Mouse (Mus musculus) spleen, postnatal 4 days (tissue): ENCODE data around the gene Casc3.
A peak's percentile ranks its signal among the peaks of the same experiment; 100 is the strongest.
"Not testable (repeated sequence)": the region's sequence is repeated elsewhere in the genome, so short reads cannot be mapped to it uniquely, and the experiment has no call there.

Experiments
- DNase-seq, 2 experiments: peaks; one replicate each; pipeline ENCODE4 v3.0.0; 2022; ENCODE audit warnings: low spot score in 2 of 2

Casc3 gene

DNA sequence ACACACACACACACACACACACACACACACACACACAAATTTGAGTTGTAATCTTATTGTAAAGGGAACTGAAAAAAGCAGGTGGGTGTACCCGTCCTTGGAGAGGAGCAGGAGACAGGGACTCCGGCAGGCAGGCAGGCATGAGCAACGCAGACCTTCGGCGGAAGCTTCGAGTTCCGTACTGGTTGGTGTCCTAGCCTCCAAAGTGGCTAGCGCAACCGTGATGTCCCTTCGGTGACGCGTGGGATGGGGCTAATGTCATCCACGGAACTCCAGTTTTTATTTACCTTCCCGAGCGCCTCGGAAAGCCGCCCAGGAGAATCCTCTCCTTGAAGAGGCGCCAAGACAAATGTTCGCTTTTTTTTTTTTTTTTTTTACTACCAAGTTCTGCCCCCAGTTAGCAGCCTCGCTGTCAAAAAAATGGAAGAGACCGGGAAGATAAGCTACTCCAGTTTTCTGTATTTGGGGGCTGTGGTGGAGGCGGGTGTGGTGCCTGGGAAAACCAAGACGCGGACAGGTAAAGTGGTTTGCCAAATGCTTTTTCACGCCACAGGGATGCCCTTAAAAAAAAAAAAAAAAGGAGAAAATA is 15.4 kb upstream of the Casc3 start:
- no peak for DNase-seq

DNA sequence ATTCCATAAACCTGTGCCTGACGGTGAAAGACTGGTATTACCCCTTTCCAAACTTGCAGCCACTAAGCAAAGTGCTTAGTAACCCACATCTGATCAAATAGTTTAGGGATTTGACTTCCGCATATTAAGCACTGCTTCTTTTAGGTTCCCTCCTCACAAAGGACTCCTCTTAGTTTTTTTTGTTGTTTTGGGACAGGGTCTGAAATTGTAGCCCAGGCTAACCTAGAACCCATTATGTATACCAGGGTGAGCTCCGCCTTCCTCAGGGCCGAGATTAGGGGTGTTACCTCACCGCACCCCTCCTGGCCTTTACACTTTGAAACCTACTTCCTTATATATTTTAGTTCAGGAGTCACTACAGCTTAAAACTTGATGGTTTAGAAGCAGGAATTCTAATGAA is 14.9 kb upstream of the Casc3 start:
- DNase-seq, result no peak

- no peak for DNase-seq
These were observed 14.0 kb upstream of the Casc3 start for GRCm38 (mm10) chr11:98790631-98791205.

DNA sequence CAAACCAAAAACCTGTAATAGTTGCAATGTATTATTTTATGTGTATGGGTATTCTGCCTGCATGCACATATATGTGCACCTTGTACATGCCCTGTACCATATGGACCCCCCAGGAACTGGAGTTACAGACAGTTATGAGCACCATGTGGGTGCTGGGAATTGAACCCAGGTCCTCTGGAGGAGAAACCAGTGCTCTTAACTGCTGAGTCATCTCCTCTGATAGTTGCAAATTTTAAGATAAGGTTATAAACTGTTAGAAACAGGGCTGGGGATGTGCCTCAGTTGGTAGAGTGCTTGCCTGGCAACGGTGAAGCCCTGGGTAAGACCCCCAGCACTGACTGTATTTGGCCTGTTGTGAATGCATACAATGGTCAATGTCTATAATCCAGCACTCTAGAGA is 13.3 kb upstream of the Casc3 start:
- DNase-seq, result no peak

- no peak for DNase-seq
These were observed 12.6 kb upstream of the Casc3 start for GRCm38 (mm10) chr11:98792081-98792480.

DNA sequence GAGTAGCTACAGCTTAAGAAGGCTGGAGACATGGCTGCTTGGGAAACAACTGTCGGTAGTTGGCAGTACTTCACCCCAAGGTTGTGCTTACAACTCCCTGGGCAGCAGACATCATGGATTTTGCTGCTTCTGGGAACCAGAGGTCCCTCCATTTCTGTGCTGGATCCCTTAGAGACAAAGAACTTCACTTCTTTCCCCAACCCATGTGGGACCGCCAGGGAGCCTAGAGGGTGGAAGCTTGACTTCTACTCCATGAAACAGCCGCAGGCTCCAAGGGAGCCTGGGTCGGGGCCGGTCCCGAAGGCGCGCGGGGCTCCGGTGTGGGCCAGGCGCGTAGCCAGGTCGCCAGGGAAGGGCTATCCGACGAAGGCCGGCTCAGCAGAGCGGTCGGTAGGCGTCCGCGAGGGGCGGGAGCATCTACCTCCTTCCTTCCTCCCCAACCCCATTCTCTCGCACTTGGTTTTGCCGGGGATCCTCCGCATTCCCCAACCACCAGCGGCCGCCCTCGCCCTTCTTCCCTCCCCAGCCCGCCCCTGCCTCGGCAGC is 10.2 kb upstream of the Casc3 start:
- peak in 1 of 2 experiments; percentile 86 for DNase-seq

DNA sequence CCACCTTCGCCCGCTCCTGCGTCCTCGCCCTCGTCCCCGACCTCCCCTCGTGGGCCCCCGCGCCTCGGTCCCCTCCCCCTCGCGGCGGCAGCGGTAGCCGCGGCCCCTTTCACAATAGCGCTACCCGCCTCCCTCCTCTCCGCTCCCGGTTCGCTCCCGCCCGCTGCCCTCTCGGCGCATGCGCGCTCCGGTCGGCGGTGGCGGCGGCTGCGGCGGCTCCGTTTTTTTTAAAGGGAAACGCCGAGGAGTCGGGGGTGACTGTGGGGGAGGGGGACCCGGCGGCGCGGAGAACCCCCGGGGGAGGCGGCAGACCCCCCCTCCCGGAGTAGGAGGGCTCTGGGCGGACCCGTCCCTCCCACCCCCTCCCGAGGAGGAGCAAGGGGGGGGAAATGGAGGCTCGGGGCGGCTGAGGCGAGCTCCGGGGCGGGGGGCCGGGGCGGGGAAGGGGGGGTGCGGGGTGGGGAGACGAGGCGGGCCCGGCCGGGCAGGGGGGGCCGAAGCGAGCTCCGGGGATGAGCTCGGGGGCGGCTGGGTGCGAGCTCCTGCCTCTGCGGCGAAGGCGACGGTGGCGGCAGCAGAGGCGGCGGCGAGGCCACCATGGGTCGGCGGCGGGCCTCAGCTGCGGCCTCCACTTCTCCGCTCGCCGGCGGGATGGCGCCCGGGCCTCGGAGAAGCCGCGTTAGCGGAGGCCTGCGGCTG is 9.5 kb upstream of the Casc3 start, which contains the start of gene Msl1:
Gene Msl1 (plus strand): TSS at position 502 of the 699 bp plus-strand sequence.
- peak; percentile 88 to 95 for DNase-seq

DNA sequence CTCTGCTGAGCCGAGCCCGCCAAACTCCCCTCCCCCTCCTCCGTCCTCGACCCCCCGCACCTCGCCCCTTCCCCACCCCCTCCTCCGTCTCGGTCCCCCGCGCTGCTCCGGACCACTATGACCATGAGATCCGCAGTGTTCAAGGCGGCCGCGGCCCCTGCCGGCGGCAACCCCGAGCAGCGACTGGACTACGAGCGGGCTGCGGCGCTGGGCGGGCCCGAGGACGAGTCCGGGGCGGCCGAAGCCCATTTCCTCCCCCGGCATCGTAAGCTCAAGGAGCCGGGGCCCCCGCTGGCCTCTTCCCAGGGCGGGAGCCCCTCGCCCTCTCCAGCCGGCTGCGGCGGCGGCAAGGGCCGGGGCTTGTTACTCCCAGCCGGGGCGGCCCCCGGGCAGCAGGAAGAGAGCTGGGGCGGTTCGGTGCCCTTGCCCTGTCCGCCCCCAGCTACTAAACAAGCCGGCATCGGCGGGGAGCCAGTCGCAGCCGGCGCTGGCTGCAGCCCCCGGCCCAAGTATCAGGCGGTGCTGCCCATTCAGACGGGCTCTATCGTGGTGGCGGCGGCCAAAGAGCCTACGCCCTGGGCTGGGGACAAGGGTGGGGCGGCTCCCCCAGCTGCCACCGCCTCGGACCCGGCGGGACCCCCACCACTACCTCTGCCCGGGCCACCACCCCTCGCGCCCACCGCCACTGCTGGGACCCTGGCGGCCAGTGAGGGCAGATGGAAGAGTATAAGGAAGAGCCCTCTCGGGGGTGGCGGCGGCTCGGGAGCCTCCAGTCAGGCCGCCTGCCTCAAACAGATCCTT is 8.8 kb upstream of the Casc3 start:
- DNase-seq, result peak; percentile 66 to 87

DNA sequence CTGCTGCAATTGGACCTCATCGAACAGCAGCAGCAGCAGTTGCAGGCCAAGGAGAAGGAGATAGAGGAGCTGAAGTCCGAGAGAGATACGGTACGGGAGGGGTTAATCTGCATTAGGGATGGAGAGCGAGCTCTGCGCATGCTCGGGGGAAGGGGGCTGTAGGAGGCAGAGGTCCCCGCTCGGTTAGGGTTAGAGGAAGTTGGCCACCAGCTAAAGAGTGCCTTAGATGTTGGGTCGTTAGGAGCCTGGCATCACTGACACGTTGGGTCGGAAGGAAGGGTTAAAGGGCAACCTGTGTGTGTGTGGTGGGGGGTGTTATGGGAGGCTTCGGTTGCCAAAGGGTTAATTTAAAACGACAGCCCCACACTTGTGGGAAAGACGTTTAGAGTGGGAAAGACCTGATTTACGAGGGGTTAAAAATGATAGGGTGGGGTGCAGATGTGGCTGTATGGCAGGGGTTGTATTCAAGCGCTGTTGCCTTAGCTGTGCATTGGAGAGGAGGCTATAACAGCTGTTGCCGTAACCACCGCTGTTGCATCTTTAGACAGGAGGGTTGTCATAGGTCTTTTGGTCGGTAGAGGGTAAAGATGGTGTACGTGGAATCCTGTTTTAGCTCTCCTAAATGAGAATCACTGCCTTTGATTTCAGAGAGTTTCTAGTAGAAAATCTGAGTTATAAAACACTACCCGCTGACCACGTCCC is 8.0 kb upstream of the Casc3 start:
- peak; percentile 66 to 85 for DNase-seq

GRCm38 (mm10) chr11:98797306-98797705 is 7.4 kb upstream of the Casc3 start:
- DNase-seq, result no peak

GRCm38 (mm10) chr11:98797909-98798308 is 6.8 kb upstream of the Casc3 start:
- DNase-seq, result no peak

DNA sequence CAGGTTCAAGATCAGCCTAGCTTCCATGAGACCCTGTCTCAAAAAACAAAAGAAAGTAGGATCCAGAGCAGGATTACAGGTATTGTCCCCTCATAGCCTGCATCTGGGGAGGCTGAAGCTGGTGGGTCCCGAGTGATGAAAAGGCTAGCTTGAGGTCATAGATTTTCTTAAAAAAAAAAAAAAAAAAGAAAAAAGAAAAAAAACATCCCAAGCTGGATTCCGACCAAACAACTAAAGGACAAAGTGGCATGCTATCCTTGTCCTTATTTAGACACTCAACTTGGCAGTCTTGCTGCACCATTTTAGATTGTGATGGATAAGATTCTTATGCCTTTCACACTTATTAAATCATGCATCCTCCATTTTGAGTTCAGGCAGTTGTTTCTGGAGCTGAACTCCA is 3.7 kb downstream of the Casc3 start:
- no peak for DNase-seq

DNA sequence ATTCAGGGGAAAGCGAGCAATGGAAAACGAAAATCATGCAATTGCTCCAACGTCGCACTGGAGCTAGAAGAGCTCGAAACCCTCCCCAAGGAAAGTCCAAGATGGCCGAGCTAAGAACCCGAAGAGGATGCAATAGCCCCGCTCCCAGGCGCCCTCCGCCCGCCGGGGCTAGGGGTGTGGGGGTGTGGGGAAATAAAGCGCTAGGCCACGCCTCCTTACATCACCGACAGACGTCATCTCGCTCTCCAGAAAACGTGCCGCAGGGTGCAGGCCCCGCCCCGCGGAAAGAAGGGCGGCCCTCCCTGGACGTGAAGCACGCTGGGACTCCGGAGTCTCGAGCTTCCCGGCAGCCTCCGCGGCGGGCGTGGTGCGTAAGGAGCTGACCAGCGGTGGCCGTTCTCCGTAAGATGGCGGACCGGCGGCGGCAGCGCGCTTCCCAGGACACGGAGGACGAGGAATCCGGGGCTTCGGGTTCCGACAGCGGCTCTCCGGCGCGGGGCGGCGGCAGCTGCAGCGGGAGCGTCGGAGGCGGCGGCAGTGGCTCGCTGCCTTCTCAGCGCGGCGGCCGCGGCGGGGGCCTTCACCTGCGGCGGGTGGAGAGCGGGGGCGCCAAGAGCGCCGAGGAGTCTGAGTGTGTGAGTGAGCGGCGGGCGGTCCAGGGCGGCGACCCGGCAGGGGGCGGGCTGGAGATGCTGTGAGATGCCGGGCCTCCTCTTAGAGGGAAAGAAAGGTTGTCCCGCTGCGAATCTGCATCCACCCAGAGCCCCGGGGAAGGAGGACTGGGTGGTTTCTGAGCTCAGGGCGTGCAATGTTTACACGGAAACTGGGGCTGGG is 5.0 kb downstream of the Casc3 start:
- DNase-seq, result peak; percentile 98

DNA sequence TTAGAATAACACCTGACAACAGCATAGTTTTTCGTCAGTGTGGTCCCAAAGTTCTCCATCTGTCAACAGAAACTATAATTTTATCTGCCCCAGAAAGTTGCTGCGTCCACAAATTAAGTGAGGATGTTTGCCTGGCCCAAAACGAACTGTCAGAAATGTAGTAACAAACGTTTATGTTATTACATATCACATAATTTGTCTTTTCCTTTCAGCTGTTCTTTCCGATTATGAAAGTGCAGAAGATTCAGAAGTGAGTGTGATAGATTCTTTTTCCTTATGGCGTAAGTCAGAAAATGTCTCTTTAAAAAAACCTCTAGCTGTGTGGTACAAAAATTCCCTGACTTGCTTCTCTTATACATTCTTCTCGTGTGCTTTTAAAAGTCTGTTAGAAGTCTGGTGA is 6.0 kb downstream of the Casc3 start:
- no peak for DNase-seq

GRCm38 (mm10) chr11:98816706-98817239 is 12.1 kb downstream of the Casc3 start:
- DNase-seq, result no peak

DNA sequence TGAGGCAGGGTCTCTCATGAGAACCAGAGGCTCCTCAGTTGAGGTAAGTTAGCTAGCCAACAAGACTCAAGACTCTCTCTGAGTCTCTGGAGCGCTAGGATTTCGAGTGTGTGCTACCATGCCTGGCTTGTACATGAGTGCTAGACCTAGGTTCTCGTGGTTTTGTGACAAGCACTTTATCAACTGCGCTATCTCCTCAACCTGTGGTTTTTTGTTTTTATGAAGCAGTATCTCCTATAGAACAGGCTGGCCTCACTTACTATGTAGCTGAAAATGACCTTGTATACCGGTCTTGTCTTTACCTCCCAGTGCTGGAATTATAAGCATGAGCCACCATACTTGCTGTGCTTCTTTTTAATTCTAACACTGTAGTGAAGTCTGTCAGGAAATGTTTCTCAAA is 16.3 kb downstream of the Casc3 start:
- no peak for DNase-seq

DNA sequence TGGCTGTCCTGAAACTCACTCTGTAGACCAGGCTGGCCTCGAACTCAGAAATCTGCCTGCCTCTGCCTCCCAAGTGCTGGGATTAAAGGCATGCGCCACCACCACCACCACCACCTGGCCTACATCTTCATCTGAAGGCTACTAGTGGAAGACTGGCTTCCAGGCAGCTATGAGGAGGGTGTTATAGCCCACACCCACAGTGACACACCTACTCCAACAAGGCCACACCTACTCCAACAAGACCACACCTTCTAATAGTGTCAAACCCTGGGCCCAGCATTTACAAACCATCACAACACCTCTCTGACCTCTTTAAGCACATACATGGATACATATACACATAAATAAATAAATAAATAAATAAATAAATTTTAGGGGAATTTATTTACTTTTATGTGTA is 21.4 kb downstream of the Casc3 start:
- DNase-seq, result not testable (repeated sequence)

- DNase-seq, result no peak
These were observed 23.2 kb downstream of the Casc3 start for GRCm38 (mm10) chr11:98827877-98828276.

- DNase-seq, result peak; percentile 29 to 72
These were observed 24.5 kb downstream of the Casc3 start for GRCm38 (mm10) chr11:98829091-98829775.

DNA sequence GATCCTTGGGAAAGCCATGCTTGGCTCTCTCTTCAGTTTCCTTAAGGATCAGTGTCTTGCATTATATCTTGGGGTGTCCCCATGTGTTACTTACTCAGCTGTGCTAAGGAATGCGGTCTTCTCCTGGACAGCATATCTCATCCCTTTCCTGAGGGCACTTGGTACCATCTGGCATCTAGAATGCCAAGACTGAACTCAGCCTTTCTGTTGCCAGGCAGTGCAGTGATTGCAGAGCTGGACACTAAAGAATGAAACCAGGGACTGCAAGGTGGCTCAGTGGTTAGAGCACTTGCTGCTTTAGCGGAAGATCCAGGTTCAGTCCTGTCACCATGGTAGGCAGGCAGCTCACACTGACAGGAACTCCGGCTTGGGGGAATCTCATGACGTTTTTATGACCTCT is 25.2 kb downstream of the Casc3 start:
- no peak for DNase-seq
